Mouse (Mus musculus): ENCODE data around the gene Atg3.

DNA sequence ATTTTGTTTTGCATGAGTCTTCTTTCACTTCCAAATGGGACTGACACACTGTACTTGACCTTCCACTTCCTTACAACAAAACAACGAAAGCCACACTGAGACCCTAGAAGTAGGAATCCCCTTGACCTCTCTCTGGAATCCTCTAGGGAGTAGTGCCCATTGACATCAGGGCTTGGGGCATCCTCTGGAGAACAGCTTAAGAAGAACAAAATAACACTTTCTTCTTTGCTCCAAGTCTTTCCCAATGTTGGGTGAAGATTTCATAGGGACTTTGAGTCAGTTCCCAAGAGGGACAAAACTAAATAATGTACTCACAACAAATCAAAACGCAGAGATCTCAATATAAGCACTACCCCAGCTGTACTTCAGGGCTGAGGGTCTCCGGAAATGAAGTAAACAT is 39.8 kb upstream of the Atg3 start:
- TF ChIP-seq CTCF (conservative IDR thresholded peaks at IDR 0.05; ENCODE audit: low read length) = no peak
- no peak for TF ChIP-seq NANOG (IDR thresholded peaks at IDR 0.05; ENCODE audit: borderline replicate concordance, low read length)
- TF ChIP-seq POU5F1 (IDR thresholded peaks at IDR 0.05; ENCODE audit: borderline replicate concordance, low read length) = no peak
